9 mouse cellular contexts compared by ENCODE assay signal in genomic region chr16:90421551-90421950, GRCm38 (mm10). TPM values are rescaled to one million over a fixed set of nuclear protein-coding genes. Genes with fewer than 3 reads are reported as not detected.
DNase-seq lines count a peak whose midpoint lies in the region; ATAC-seq and TF ChIP-seq lines count a peak whose summit lies in the region.
"Had no signal": no experiment of that assay in that cellular context is flagged by ENCODE, and none has a peak within 500 bp of the region (broad histone marks: within the 10 kb centered on the region; RNA-seq: fewer than 3 reads in every experiment).

No protein-coding gene starts in this region.

- DNase-seq in kidney, postnatal 0 days (ENCODE audit: low spot score): peak; percentile 74
- DNase-seq in kidney, postnatal 25 days: no peak
- DNase-seq in embryonic facial prominence, embryonic 14.5 days (ENCODE audit: low spot score): peak; percentile 65
- DNase-seq in hindbrain, embryonic 14.5 days (ENCODE audit: low spot score): peak; percentile 53
- no peak for DNase-seq in right cerebral cortex, postnatal 4 days
- no peak for DNase-seq in urinary bladder, adult 18-20 months (ENCODE audit: low spot score in 2 of 2)
- no peak for DNase-seq in testis, postnatal 10 days (ENCODE audit: low spot score)

- no peak overlapping the region for H3K4me3 ChIP-seq in kidney, postnatal 0 days (replicated peaks; ENCODE audit: low read depth, low read length)
- H3K4me3 ChIP-seq in embryonic facial prominence, embryonic 14.5 days (ENCODE audit: low read depth, low read length): no peak overlapping the region
- H3K4me3 ChIP-seq in hindbrain, embryonic 14.5 days (replicated peaks; ENCODE audit: low read length): no peak overlapping the region
- H3K4me3 ChIP-seq in neural tube, embryonic 12.5 days: no peak overlapping the region

- 20% methylated on average over 8 of the region's 8 CpGs for WGBS in kidney, postnatal 0 days
- 20% methylated on average over 8 of the region's 8 CpGs for WGBS in embryonic facial prominence, embryonic 14.5 days
- WGBS in hindbrain, embryonic 14.5 days: 12% methylated on average over 8 of the region's 8 CpGs
- WGBS in neural tube, embryonic 12.5 days: 16% methylated on average over 8 of the region's 8 CpGs

- H3K4me2 ChIP-seq in kidney, postnatal 0 days (ENCODE audit: low read length): peak overlapping the region; percentile 6; the same call in 1 of the 2 replicates
- peak overlapping the region; percentile 23; the same call in 1 of the 2 replicates for H3K4me2 ChIP-seq in embryonic facial prominence, embryonic 14.5 days (ENCODE audit: low read depth, low read length)
- peak overlapping the region; percentile 11 for H3K4me2 ChIP-seq in hindbrain, embryonic 14.5 days (replicated peaks)
- H3K4me2 ChIP-seq in neural tube, embryonic 12.5 days (replicated peaks): peak overlapping the region; percentile 9

- H3K27me3 ChIP-seq in kidney, postnatal 0 days (ENCODE audit: insufficient read depth, low read length): no peaks in the 10 kb centered on the region
- no peaks in the 10 kb centered on the region for H3K27me3 ChIP-seq in embryonic facial prominence, embryonic 14.5 days (replicated peaks; ENCODE audit: control insufficient read depth, insufficient read depth, low read length)
- H3K27me3 ChIP-seq in hindbrain, embryonic 14.5 days (ENCODE audit: control insufficient read depth, insufficient read depth, low read length): no peaks in the 10 kb centered on the region
- H3K27me3 ChIP-seq in neural tube, embryonic 12.5 days (replicated peaks): no peaks in the 10 kb centered on the region

- TF ChIP-seq CTCF in kidney, postnatal 0 days (IDR thresholded peaks at IDR 0.05; ENCODE audit: low read depth): no peak

- peaks cover 47% of the 10 kb centered on the region for H3K4me1 ChIP-seq in kidney, postnatal 0 days (replicated peaks; ENCODE audit: insufficient read depth, low read length)
- H3K4me1 ChIP-seq in embryonic facial prominence, embryonic 14.5 days (ENCODE audit: control insufficient read depth, insufficient read depth, low read length): peaks cover 63% of the 10 kb centered on the region
- peaks cover 50% of the 10 kb centered on the region for H3K4me1 ChIP-seq in hindbrain, embryonic 14.5 days (replicated peaks; ENCODE audit: control insufficient read depth, insufficient read depth, low read length)
- peaks cover 73% of the 10 kb centered on the region for H3K4me1 ChIP-seq in neural tube, embryonic 12.5 days

- H3K36me3 ChIP-seq in kidney, postnatal 0 days (ENCODE audit: insufficient read depth, low read length): no peaks in the 10 kb centered on the region
- H3K36me3 ChIP-seq in embryonic facial prominence, embryonic 14.5 days (ENCODE audit: control insufficient read depth, insufficient read depth, low read length): 0 out of 2 replicates have a peak, but pooled peaks cover 3% of the 10 kb centered on the region
- no peaks in the 10 kb centered on the region for H3K36me3 ChIP-seq in hindbrain, embryonic 14.5 days (replicated peaks; ENCODE audit: control insufficient read depth, insufficient read depth)
- no peaks in the 10 kb centered on the region for H3K36me3 ChIP-seq in neural tube, embryonic 12.5 days
- H3K36me3 ChIP-seq: G1E had no signal

- H3K27ac ChIP-seq in kidney, postnatal 0 days: peak overlapping the region; percentile 65
- H3K27ac ChIP-seq in embryonic facial prominence, embryonic 14.5 days (replicated peaks; ENCODE audit: low read depth, low read length): peak overlapping the region; percentile 67
- H3K27ac ChIP-seq in hindbrain, embryonic 14.5 days: peak overlapping the region; percentile 68
- peak overlapping the region; percentile 33; the same call in 1 of the 2 replicates for H3K27ac ChIP-seq in neural tube, embryonic 12.5 days

- no peak overlapping the region for H3K9ac ChIP-seq in kidney, postnatal 0 days (ENCODE audit: low read depth, low read length)
- H3K9ac ChIP-seq in embryonic facial prominence, embryonic 14.5 days (ENCODE audit: low read depth, low read length): peak overlapping the region; percentile 34; the same call in 1 of the 2 replicates
- H3K9ac ChIP-seq in hindbrain, embryonic 14.5 days: peak overlapping the region; percentile 25; the same call in 1 of the 2 replicates
- H3K9ac ChIP-seq in neural tube, embryonic 12.5 days: no peak overlapping the region

- ATAC-seq in kidney, postnatal 0 days (replicated peaks; ENCODE audit: low FRiP score, low read depth): no peak
- no peak for ATAC-seq in embryonic facial prominence, embryonic 14.5 days (ENCODE audit: low read depth)
- peak; percentile 22 for ATAC-seq in hindbrain, embryonic 14.5 days (ENCODE audit: low FRiP score)
- no peak; the same call in 1 of the 2 replicates for ATAC-seq in neural tube, embryonic 12.5 days (ENCODE audit: low FRiP score, low read depth)

- no peaks in the 10 kb centered on the region for H3K9me3 ChIP-seq in kidney, postnatal 0 days (replicated peaks; ENCODE audit: low read length)
- no peaks in the 10 kb centered on the region for H3K9me3 ChIP-seq in embryonic facial prominence, embryonic 14.5 days (ENCODE audit: control insufficient read depth, low read length)
- no peaks in the 10 kb centered on the region for H3K9me3 ChIP-seq in hindbrain, embryonic 14.5 days (ENCODE audit: control insufficient read depth, low read length)
- no peaks in the 10 kb centered on the region for H3K9me3 ChIP-seq in neural tube, embryonic 12.5 days

RNA-seq across cellular contexts. Expression of gene Hunk, which starts 35.7 kb away (rescaled TPM):
- 6.9 and 7.6 TPM in 2 replicates for polyA plus RNA-seq in kidney, postnatal 0 days (2015; fragmentation: Nextera tagmentation; extraction: Ambion mirVana)
- polyA plus RNA-seq in embryonic facial prominence, embryonic 14.5 days (2014; fragmentation: Nextera tagmentation; extraction: Ambion mirVana): 9.7 and 12.4 TPM in 2 replicates
- polyA plus RNA-seq in hindbrain, embryonic 14.5 days (2014; fragmentation: Nextera tagmentation; extraction: Ambion mirVana): 6.9 and 7.8 TPM in 2 replicates
- polyA plus RNA-seq in neural tube, embryonic 12.5 days (2016; fragmentation: Nextera tagmentation; extraction: Ambion mirVana): 11.4 and 12.1 TPM in 2 replicates
- polyA plus RNA-seq: G1E had no signal

Comparison
In these comparisons a context has a peak if more than half of its experiments do, and no peak if none do; other contexts are left out.
1. DNase-seq: peak in kidney, postnatal 0 days (single experiment), embryonic facial prominence, embryonic 14.5 days (single experiment) and hindbrain, embryonic 14.5 days (single experiment); none in kidney, postnatal 25 days (0 of 2), right cerebral cortex, postnatal 4 days (single experiment), urinary bladder, adult 18-20 months (0 of 2) and testis, postnatal 10 days (single experiment).
2. H3K9ac ChIP-seq: peak in embryonic facial prominence, embryonic 14.5 days (single experiment) and hindbrain, embryonic 14.5 days (single experiment); none in kidney, postnatal 0 days (single experiment) and neural tube, embryonic 12.5 days (single experiment).
3. Peak in every context shown above with its lines, with median percentiles within 50 percentile points of each other: H3K27ac ChIP-seq and H3K4me2 ChIP-seq.